Mouse (Mus musculus): ENCODE measurements at regions not wholly inside any gene's neighbourhood (a gene's known extent, or its start where the extent isn't known, plus 50 kb on each side); places are given as distances from the start of the nearest gene placed in this dataset.
"Not testable (repeated sequence)": the region's sequence is repeated elsewhere in the genome, so short reads cannot be mapped to it uniquely, and the experiment has no call there.

- no peak for ATAC-seq (replicated peaks; ENCODE audit: insufficient number of reproducible peaks, low FRiP score, low TSS enrichment, poor library complexity, severe bottlenecking)
Measured at GRCm38 (mm10) chr10:56841973-56842372, 464.8 kb downstream of the Gja1 start.

GRCm38 (mm10) chr10:56852484-56852883 is 475.4 kb downstream of the Gja1 start:
- ATAC-seq (replicated peaks; ENCODE audit: insufficient number of reproducible peaks, low FRiP score, low TSS enrichment, poor library complexity, severe bottlenecking): 0 out of 2 replicates have a peak, but pooled peaks have one; percentile 31

GRCm38 (mm10) chr10:56856186-56856585 is 479.1 kb downstream of the Gja1 start:
- no peak for ATAC-seq (replicated peaks; ENCODE audit: insufficient number of reproducible peaks, low FRiP score, low TSS enrichment, poor library complexity, severe bottlenecking)

GRCm38 (mm10) chr10:56879744-56880143 is 502.6 kb downstream of the Gja1 start:
- no peak for ATAC-seq (replicated peaks; ENCODE audit: insufficient number of reproducible peaks, low FRiP score, low TSS enrichment, poor library complexity, severe bottlenecking)

- no peak for ATAC-seq (replicated peaks; ENCODE audit: insufficient number of reproducible peaks, low FRiP score, low TSS enrichment, poor library complexity, severe bottlenecking)
Measured at GRCm38 (mm10) chr10:56880154-56880591, 503.0 kb downstream of the Gja1 start.

GRCm38 (mm10) chr10:56884456-56885410 is 507.6 kb downstream of the Gja1 start:
- ATAC-seq (replicated peaks; ENCODE audit: insufficient number of reproducible peaks, low FRiP score, low TSS enrichment, poor library complexity, severe bottlenecking): no peak

GRCm38 (mm10) chr10:56891530-56891929 is 514.4 kb downstream of the Gja1 start:
- not testable (repeated sequence) for ATAC-seq (replicated peaks; ENCODE audit: insufficient number of reproducible peaks, low FRiP score, low TSS enrichment, poor library complexity, severe bottlenecking)

GRCm38 (mm10) chr10:56892666-56893209 is 515.6 kb downstream of the Gja1 start:
- no peak for ATAC-seq (replicated peaks; ENCODE audit: insufficient number of reproducible peaks, low FRiP score, low TSS enrichment, poor library complexity, severe bottlenecking)

- ATAC-seq (replicated peaks; ENCODE audit: insufficient number of reproducible peaks, low FRiP score, low TSS enrichment, poor library complexity, severe bottlenecking): no peak
Measured at GRCm38 (mm10) chr10:56893210-56893705, 516.1 kb downstream of the Gja1 start.

- no peak for ATAC-seq (replicated peaks; ENCODE audit: insufficient number of reproducible peaks, low FRiP score, low TSS enrichment, poor library complexity, severe bottlenecking)
Measured at GRCm38 (mm10) chr10:56899640-56900274, 522.6 kb downstream of the Gja1 start.

GRCm38 (mm10) chr10:56900914-56901313 is 523.8 kb downstream of the Gja1 start:
- no peak for ATAC-seq (replicated peaks; ENCODE audit: insufficient number of reproducible peaks, low FRiP score, low TSS enrichment, poor library complexity, severe bottlenecking)

- ATAC-seq (replicated peaks; ENCODE audit: insufficient number of reproducible peaks, low FRiP score, low TSS enrichment, poor library complexity, severe bottlenecking): no peak
Measured at GRCm38 (mm10) chr10:56912711-56913110, 535.6 kb downstream of the Gja1 start.

- no peak for ATAC-seq (replicated peaks; ENCODE audit: insufficient number of reproducible peaks, low FRiP score, low TSS enrichment, poor library complexity, severe bottlenecking)
Measured at GRCm38 (mm10) chr10:56914103-56914502, 537.0 kb downstream of the Gja1 start.

GRCm38 (mm10) chr10:56918412-56918811 is 541.3 kb downstream of the Gja1 start:
- ATAC-seq (replicated peaks; ENCODE audit: insufficient number of reproducible peaks, low FRiP score, low TSS enrichment, poor library complexity, severe bottlenecking): no peak

- no peak for ATAC-seq (replicated peaks; ENCODE audit: insufficient number of reproducible peaks, low FRiP score, low TSS enrichment, poor library complexity, severe bottlenecking)
Measured at GRCm38 (mm10) chr10:56920711-56921672, 543.9 kb downstream of the Gja1 start.

GRCm38 (mm10) chr10:56935174-56935573 is 551.0 kb upstream of the Hsf2 start:
- ATAC-seq (replicated peaks; ENCODE audit: insufficient number of reproducible peaks, low FRiP score, low TSS enrichment, poor library complexity, severe bottlenecking): no peak

- ATAC-seq (replicated peaks; ENCODE audit: insufficient number of reproducible peaks, low FRiP score, low TSS enrichment, poor library complexity, severe bottlenecking): no peak
Measured at GRCm38 (mm10) chr10:56941972-56942371, 544.2 kb upstream of the Hsf2 start.

GRCm38 (mm10) chr10:56944434-56945145 is 541.6 kb upstream of the Hsf2 start:
- no peak for ATAC-seq (replicated peaks; ENCODE audit: insufficient number of reproducible peaks, low FRiP score, low TSS enrichment, poor library complexity, severe bottlenecking)
